Comparison of ENCODE assay signal across 8 mouse cellular contexts in the genomic region with DNA sequence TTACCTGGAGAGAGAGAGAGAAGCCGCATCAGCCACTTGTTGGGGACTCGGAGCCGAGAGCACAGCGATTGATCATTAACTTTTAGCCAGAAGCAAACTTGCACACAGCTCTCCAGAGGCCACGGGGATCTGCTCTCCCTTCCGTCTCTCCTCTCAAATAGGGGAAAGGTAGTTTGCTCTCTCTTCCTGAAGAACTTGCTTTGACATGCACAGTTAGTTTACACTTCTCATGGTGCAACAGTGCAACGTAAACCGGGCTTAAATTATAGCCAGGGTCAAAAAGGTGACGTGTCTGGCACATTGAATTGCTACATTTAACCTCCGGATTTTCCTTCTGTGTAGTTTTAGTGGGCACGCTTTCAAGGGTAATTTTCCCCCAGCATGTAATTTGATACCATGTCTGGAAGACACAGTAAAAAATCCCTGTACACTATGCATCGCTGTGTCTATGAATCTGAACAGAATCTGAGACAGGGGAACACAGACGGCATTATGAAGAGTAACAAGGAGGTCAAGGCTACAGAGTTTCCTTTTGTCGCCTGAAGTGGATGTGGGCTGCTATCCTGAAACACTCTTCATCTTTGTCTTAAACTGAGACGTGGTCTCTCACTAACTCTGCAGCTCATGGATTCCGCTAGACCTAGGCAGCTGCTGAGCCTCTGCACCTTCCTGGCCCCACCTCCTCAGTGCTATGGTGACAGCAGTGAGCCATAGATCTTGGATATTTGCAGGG.
DNase-seq lines count a peak whose midpoint lies in the region; ATAC-seq and TF ChIP-seq lines count a peak whose summit lies in the region.

No protein-coding gene starts in this region.

- WGBS in lung, embryonic 14.5 days: 11% methylated on average over 16 of the region's 16 CpGs
- WGBS in neural tube, embryonic 12.5 days: 26% methylated on average over 16 of the region's 16 CpGs

- H3K27me3 ChIP-seq in lung, embryonic 14.5 days (ENCODE audit: insufficient read depth, low read length): no peaks in the 10 kb centered on the region
- no peaks in the 10 kb centered on the region for H3K27me3 ChIP-seq in neural tube, embryonic 12.5 days (replicated peaks)

- H3K4me3 ChIP-seq in lung, embryonic 14.5 days (ENCODE audit: low read depth, low read length): peak overlapping the region; percentile 4; the same call in 1 of the 2 replicates
- no peak overlapping the region for H3K4me3 ChIP-seq in neural tube, embryonic 12.5 days

- H3K27ac ChIP-seq in lung, embryonic 14.5 days (ENCODE audit: low read depth): peak overlapping the region; percentile 63
- H3K27ac ChIP-seq in neural tube, embryonic 12.5 days: no peak overlapping the region

- intact Hi-C loops in left cerebral cortex, postnatal 10 days (cut with DNase I): no loop called here

- no peak for TF ChIP-seq CTCF in lung, embryonic 14.5 days (IDR thresholded peaks at IDR 0.05; ENCODE audit: low read depth)

- DNase-seq in lung, embryonic 14.5 days: peak; percentile 71
- no peak for DNase-seq in lung, postnatal 14 days
- DNase-seq in gonadal fat pad, adult 2 months (ENCODE audit: low read depth): peak; percentile 42
- DNase-seq in kidney, postnatal 25 days: peak; percentile 48 to 70
- DNase-seq in left cerebral cortex, postnatal 10 days (ENCODE audit: extremely low spot score in 1 of 2, low spot score in 2 of 2): no peak
- DNase-seq in left cerebral cortex, adult 9 months (ENCODE audit: low spot score in 2 of 2): no peak

- H3K36me3 ChIP-seq in lung, embryonic 14.5 days (ENCODE audit: insufficient read depth): no peaks in the 10 kb centered on the region
- no peaks in the 10 kb centered on the region for H3K36me3 ChIP-seq in neural tube, embryonic 12.5 days

- H3K4me2 ChIP-seq in lung, embryonic 14.5 days: peak overlapping the region; percentile 54
- peak overlapping the region; percentile 38 for H3K4me2 ChIP-seq in neural tube, embryonic 12.5 days (replicated peaks)

- H3K4me1 ChIP-seq in lung, embryonic 14.5 days (ENCODE audit: insufficient read depth): peaks cover 8% of the 10 kb centered on the region; the same call in 1 of the 2 replicates
- H3K4me1 ChIP-seq in neural tube, embryonic 12.5 days: peaks cover 10% of the 10 kb centered on the region

- ATAC-seq in lung, embryonic 14.5 days (ENCODE audit: insufficient read depth): peak; percentile 86
- ATAC-seq in neural tube, embryonic 12.5 days (ENCODE audit: low FRiP score, low read depth): peak; percentile 79
- ATAC-seq in frontal cortex, adult (ENCODE audit: low TSS enrichment): no peak

- H3K9me3 ChIP-seq in lung, embryonic 14.5 days (ENCODE audit: low read depth, low read length): no peaks in the 10 kb centered on the region
- H3K9me3 ChIP-seq in neural tube, embryonic 12.5 days: no peaks in the 10 kb centered on the region

- H3K9ac ChIP-seq in lung, embryonic 14.5 days: no peak overlapping the region
- H3K9ac ChIP-seq in neural tube, embryonic 12.5 days: no peak overlapping the region

Comparison
In these comparisons a context has a peak if more than half of its experiments do, and no peak if none do; other contexts are left out.
1. DNase-seq: peak in lung, embryonic 14.5 days (single experiment), gonadal fat pad, adult 2 months (single experiment) and kidney, postnatal 25 days (2 of 2); none in lung, postnatal 14 days (single experiment), left cerebral cortex, postnatal 10 days (0 of 2) and left cerebral cortex, adult 9 months (0 of 2).